Mouse (Mus musculus): ENCODE results near the gene Dst.

GRCm38 (mm10) chr1:33992810-33993209, 84.8 kb downstream of the Dst start:
- no peak for TF ChIP-seq CTCF (IDR thresholded peaks at IDR 0.05; ENCODE audit: low read depth)
- no peak for TF ChIP-seq EP300 (IDR thresholded peaks at IDR 0.05; ENCODE audit: low read depth)

All from heart, postnatal 0 days (tissue).